Mouse (Mus musculus) MEL (cell line): ENCODE data around the gene Cyp2c23. TPM values are rescaled to one million over a fixed set of nuclear protein-coding genes. Genes with fewer than 3 reads are reported as not detected.

ENCODE experiments used
- DNase-seq: peaks from one replicate; pipeline ENCODE4 v3.0.0; 2011; ENCODE audit warnings: low read depth, low spot score
- H3K27ac ChIP-seq: 2 replicates; pipeline ENCODE4 v1.5.1; 2012; ENCODE audit warnings: low read depth, mild to moderate bottlenecking, control low read depth, low read length, moderate library complexity; ENCODE audit not compliant: control insufficient read depth
- H3K27me3 ChIP-seq, 2 experiments: fragments of 150-350 bp in 1 of 2; sonication (generic) in 1 of 2; 2 replicates each; pipeline ENCODE4 v1.6.1; 2012; ENCODE audit warnings: low read length in 2 of 2, mild to moderate bottlenecking in 2 of 2, improper control_type of control experiment in 1 of 2, moderate library complexity in 1 of 2; ENCODE audit not compliant: insufficient read depth in 2 of 2, control insufficient read depth in 1 of 2
- H3K36me3 ChIP-seq, 2 experiments: 2 replicates each; pipeline ENCODE4 v1.6.1; 2012 to 2014; ENCODE audit warnings: low read length in 2 of 2, improper control_type of control experiment in 1 of 2, inconsistent platforms in 1 of 2, mild to moderate bottlenecking in 1 of 2; ENCODE audit not compliant: insufficient read depth in 2 of 2, control insufficient read depth in 1 of 2
- H3K4me1 ChIP-seq, 2 experiments: fragments of 150-350 bp in 1 of 2; sonication (generic) in 1 of 2; 2 replicates each; pipeline ENCODE4 v1.6.1; 2012; ENCODE audit warnings: low read length in 2 of 2, improper control_type of control experiment in 1 of 2, mild to moderate bottlenecking in 1 of 2; ENCODE audit not compliant: insufficient read depth in 2 of 2, control insufficient read depth in 1 of 2
- H3K4me3 ChIP-seq, 2 experiments: fragments of 150-350 bp in 1 of 2; sonication (generic) in 1 of 2; 2 replicates each; pipeline ENCODE4 v1.5.1; 2012; ENCODE audit warnings: low read depth in 2 of 2, low read length in 2 of 2, mild to moderate bottlenecking in 2 of 2, moderate library complexity in 2 of 2, control low read depth in 1 of 2, improper control_type of control experiment in 1 of 2; ENCODE audit not compliant: control insufficient read depth in 1 of 2, insufficient read depth in 1 of 2
- H3K79me2 ChIP-seq: 2 replicates; pipeline ENCODE4 v1.6.1; 2012; ENCODE audit warnings: mild to moderate bottlenecking, low read length, moderate library complexity; ENCODE audit not compliant: control insufficient read depth, poor library complexity, insufficient read depth
- H3K9ac ChIP-seq: 2 replicates; pipeline ENCODE4 v1.6.1; 2012; ENCODE audit warnings: low read depth, mild to moderate bottlenecking, control low read depth, low read length, moderate library complexity; ENCODE audit not compliant: control insufficient read depth, poor library complexity, severe bottlenecking
- H3K9me3 ChIP-seq: fragments of 150-350 bp; sonication (generic); replicated peaks from 2 replicates; pipeline ENCODE4 v1.6.1; 2012; ENCODE audit warnings: mild to moderate bottlenecking, low read length, improper control_type of control experiment, moderate library complexity; ENCODE audit not compliant: insufficient read depth
- BHLHE40 ChIP-seq: IDR thresholded peaks from 2 replicates; pipeline ENCODE4 v1.6.1; 2012; ENCODE audit warnings: low read depth, mild to moderate bottlenecking, inconsistent platforms, low read length, improper control_type of control experiment, borderline replicate concordance
- CHD2 ChIP-seq: IDR thresholded peaks from 2 replicates; pipeline ENCODE4 v1.6.1; 2011; ENCODE audit warnings: low read length, improper control_type of control experiment
- CTCF ChIP-seq, 3 experiments: IDR thresholded peaks in 2 of 3; conservative IDR thresholded peaks in 1 of 3; 2 replicates each; pipeline ENCODE4 v1.5.1; 2011 to 2012; ENCODE audit warnings: low read length in 3 of 3, low read depth in 2 of 3, mild to moderate bottlenecking in 2 of 3, improper control_type of control experiment in 1 of 3, inconsistent platforms in 1 of 3, mixed read lengths in 1 of 3, moderate library complexity in 1 of 3; ENCODE audit not compliant: control insufficient read depth in 1 of 3, insufficient read depth in 1 of 3, poor library complexity in 1 of 3, severe bottlenecking in 1 of 3
- E2F4 ChIP-seq: IDR thresholded peaks from 2 replicates; pipeline ENCODE4 v1.6.1; 2011; ENCODE audit warnings: low read depth, low read length, improper control_type of control experiment, borderline replicate concordance
- EP300 ChIP-seq, 2 experiments: IDR thresholded peaks; 2 replicates each; pipeline ENCODE4 v1.6.1; 2011; ENCODE audit warnings: improper control_type of control experiment in 2 of 2, low read length in 2 of 2, low read depth in 1 of 2, mild to moderate bottlenecking in 1 of 2
- ETS1 ChIP-seq: IDR thresholded peaks from 2 replicates; pipeline ENCODE4 v1.6.1; 2012; ENCODE audit warnings: low read depth, mild to moderate bottlenecking, inconsistent platforms, low read length, improper control_type of control experiment, moderate library complexity
- GABPA ChIP-seq: IDR thresholded peaks from 2 replicates; pipeline ENCODE4 v1.6.1; 2012; ENCODE audit warnings: low read depth, mild to moderate bottlenecking, inconsistent platforms, low read length, improper control_type of control experiment, moderate library complexity
- GATA1 ChIP-seq: IDR thresholded peaks from 2 replicates; pipeline ENCODE4 v1.6.1; 2011; ENCODE audit warnings: low read depth, low read length, improper control_type of control experiment
- MAFK ChIP-seq: IDR thresholded peaks from 2 replicates; pipeline ENCODE4 v1.6.1; 2011; ENCODE audit warnings: low read depth, mild to moderate bottlenecking, low read length, improper control_type of control experiment, borderline replicate concordance
- MAX ChIP-seq: IDR thresholded peaks from 2 replicates; pipeline ENCODE4 v1.6.1; 2011; ENCODE audit warnings: low read length, improper control_type of control experiment
- MAZ ChIP-seq: IDR thresholded peaks from 2 replicates; pipeline ENCODE4 v1.6.1; 2012; ENCODE audit warnings: low read depth, mild to moderate bottlenecking, inconsistent platforms, low read length, improper control_type of control experiment
- MEF2A ChIP-seq: IDR thresholded peaks from 2 replicates; pipeline ENCODE4 v1.6.1; 2014; ENCODE audit warnings: low read depth, mild to moderate bottlenecking, inconsistent platforms, low read length, improper control_type of control experiment; ENCODE audit not compliant: poor library complexity, insufficient replicate concordance, severe bottlenecking; ENCODE audit errors: extremely low read depth
- NELFE ChIP-seq: IDR thresholded peaks from 2 replicates; pipeline ENCODE4 v1.6.1; 2011; ENCODE audit warnings: low read depth, low read length, improper control_type of control experiment
- NRF1 ChIP-seq: IDR thresholded peaks from 2 replicates; pipeline ENCODE4 v1.6.1; 2014; ENCODE audit warnings: low read depth, mild to moderate bottlenecking, inconsistent platforms, low read length, improper control_type of control experiment, moderate library complexity; ENCODE audit not compliant: poor library complexity, insufficient read depth, severe bottlenecking
- POLR2A ChIP-seq, 2 experiments: IDR thresholded peaks; 2 replicates each; pipeline ENCODE4 v1.6.1; 2011 to 2012; ENCODE audit warnings: low read length in 2 of 2, mild to moderate bottlenecking in 2 of 2, control low read depth in 1 of 2, improper control_type of control experiment in 1 of 2, low read depth in 1 of 2, moderate library complexity in 1 of 2; ENCODE audit not compliant: control insufficient read depth in 1 of 2, insufficient read depth in 1 of 2, poor library complexity in 1 of 2
- POLR2AphosphoS5 ChIP-seq: IDR thresholded peaks from 2 replicates; pipeline ENCODE4 v1.6.1; 2012; ENCODE audit warnings: low read depth, borderline replicate concordance, mild to moderate bottlenecking, inconsistent platforms, low read length, moderate library complexity, mixed read lengths
- RCOR1 ChIP-seq: IDR thresholded peaks from 2 replicates; pipeline ENCODE4 v1.6.1; 2012; ENCODE audit warnings: low read depth, mild to moderate bottlenecking, inconsistent platforms, low read length, improper control_type of control experiment
- SMC3 ChIP-seq: IDR thresholded peaks from 2 replicates; pipeline ENCODE4 v1.6.1; 2011; ENCODE audit warnings: low read depth, low read length, improper control_type of control experiment
- TBP ChIP-seq: IDR thresholded peaks from 2 replicates; pipeline ENCODE4 v1.8.0; 2011; ENCODE audit warnings: low read depth, low read length, improper control_type of control experiment
- TCF12 ChIP-seq: IDR thresholded peaks from 2 replicates; pipeline ENCODE4 v1.6.1; 2014; ENCODE audit warnings: low read depth, mild to moderate bottlenecking, inconsistent platforms, low read length, improper control_type of control experiment, moderate library complexity
- USF1 ChIP-seq: IDR thresholded peaks from 2 replicates; pipeline ENCODE4 v1.6.1; 2014; ENCODE audit warnings: low read depth, mild to moderate bottlenecking, inconsistent platforms, low read length, improper control_type of control experiment, moderate library complexity
- USF2 ChIP-seq, 2 experiments: IDR thresholded peaks; 2 replicates each; pipeline ENCODE4 v1.6.1; 2011 to 2012; ENCODE audit warnings: improper control_type of control experiment in 2 of 2, low read length in 2 of 2, borderline replicate concordance in 1 of 2, inconsistent platforms in 1 of 2, low read depth in 1 of 2, mild to moderate bottlenecking in 1 of 2; ENCODE audit not compliant: insufficient read depth in 1 of 2
- ZC3H11A ChIP-seq: IDR thresholded peaks from 2 replicates; pipeline ENCODE4 v1.6.1; 2012; ENCODE audit warnings: low read depth, mild to moderate bottlenecking, inconsistent platforms, low read length, improper control_type of control experiment
- ZNF384 ChIP-seq: IDR thresholded peaks from 2 replicates; pipeline ENCODE4 v1.6.1; 2012; ENCODE audit warnings: low read depth, mild to moderate bottlenecking, inconsistent platforms, low read length, improper control_type of control experiment
- polyA plus RNA-seq, 2 experiments: library from polyadenylated mRNA; stranded (reverse) in 1 of 2; unstranded in 1 of 2; fragments of >175 nt in 1 of 2; fragments of >200 nt in 1 of 2; gene quantifications; 2 replicates each; pipeline versions ENCODE4 v1.2.1 to v1.2.4; 2012; ENCODE audit warnings: low replicate concordance in 2 of 2, low read depth in 1 of 2; ENCODE audit not compliant: insufficient read length in 2 of 2, insufficient read depth in 1 of 2, missing spikeins in 1 of 2
- total RNA-seq: library from RNA; depleted of rRNA; stranded (reverse); fragments of 300-350 nt; gene quantifications from 2 replicates; pipeline ENCODE4 v1.2.3, GENCODE M21; 2012

Gene Cyp2c23
- total and polyA plus RNA-seq, 3 experiments = not detected

DNA sequence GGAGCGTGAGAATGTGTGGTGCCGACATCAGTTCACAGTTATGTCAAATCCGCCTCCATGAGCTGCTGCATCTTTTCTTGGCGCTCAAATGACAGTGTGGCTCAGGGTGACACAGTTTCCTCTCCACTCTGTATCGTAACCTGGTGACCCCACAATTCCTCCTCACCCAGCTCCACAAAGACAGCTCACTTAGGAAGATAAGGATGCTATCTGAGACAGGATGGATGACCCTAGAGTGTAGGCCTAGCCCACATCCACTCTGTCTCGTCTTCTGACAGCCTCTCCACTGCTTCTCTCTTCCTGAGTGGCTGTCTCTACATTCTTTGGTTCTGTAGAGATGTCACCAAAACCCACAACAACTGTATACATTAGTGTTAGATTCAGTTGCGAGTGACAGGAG lies 33.6 kb downstream of the Cyp2c23 start:
- Histone ChIP-seq H3K4me1 (no peaks in the 10 kb centered on the region), H3K9me3 (no peaks in the 10 kb centered on the region), H3K79me2 (no peaks in the 10 kb centered on the region), H3K27me3 (peaks cover 8 to 13% of the 10 kb centered on the region in 2 experiments), H3K4me3 (no peak overlapping the region), H3K36me3 (no peaks in the 10 kb centered on the region), H3K27ac (no peak overlapping the region), H3K9ac (no peak overlapping the region)
- no peak for DNase-seq
- TF ChIP-seq USF2 (IDR thresholded peaks at IDR 0.05; ENCODE audit: borderline replicate concordance in 1 of 2, insufficient read depth in 1 of 2, low read depth in 1 of 2, low read length in 2 of 2) (no peak), BHLHE40 (no peak), NELFE (no peak), GATA1 (no peak), TCF12 (no peak), MAX (no peak), TBP (no peak), USF1 (no peak), ZNF384 (no peak), MEF2A (no peak), POLR2AphosphoS5 (no peak), MAZ (no peak), EP300 (IDR thresholded peaks at IDR 0.05; ENCODE audit: low read depth in 1 of 2, low read length in 2 of 2) (no peak), ETS1 (no peak), ZC3H11A (no peak), POLR2A (IDR thresholded peaks at IDR 0.05; ENCODE audit: control insufficient read depth in 1 of 2, insufficient read depth in 1 of 2, low read depth in 1 of 2, low read length in 2 of 2, poor library complexity in 1 of 2) (no peak), SMC3 (no peak), MAFK (no peak), GABPA (no peak), RCOR1 (no peak)

DNA sequence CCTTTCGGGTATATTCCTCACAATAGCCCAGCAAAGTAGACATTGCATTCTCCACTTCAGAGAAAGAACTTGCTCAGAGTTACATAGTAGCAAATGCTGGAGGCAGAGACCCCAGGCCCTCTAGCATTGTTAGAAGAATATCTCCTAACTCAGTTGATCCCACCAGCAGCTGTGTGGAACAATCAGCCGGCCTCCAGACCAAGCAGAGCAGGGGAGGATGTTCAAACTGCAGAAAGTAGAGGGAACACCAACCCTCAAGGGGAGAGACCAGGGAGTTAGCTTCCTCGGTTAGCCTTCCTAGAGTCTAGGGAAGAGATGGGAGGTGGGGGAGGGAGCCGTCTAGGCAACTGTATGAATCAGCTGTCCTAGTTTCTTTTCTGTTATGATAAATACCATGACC lies 36.5 kb downstream of the Cyp2c23 start:
- H3K27ac ChIP-seq = no peak overlapping the region
- no peak overlapping the region for H3K4me3 ChIP-seq
- peaks cover 2 to 3% of the 10 kb centered on the region in 2 experiments; a peak in 2 of 4 replicates for H3K27me3 ChIP-seq
- H3K4me1 ChIP-seq = no peaks in the 10 kb centered on the region
- no peak for TF ChIP-seq POLR2A (IDR thresholded peaks at IDR 0.05; ENCODE audit: control insufficient read depth in 1 of 2, insufficient read depth in 1 of 2, low read depth in 1 of 2, low read length in 2 of 2, poor library complexity in 1 of 2)
- no peak for TF ChIP-seq CTCF (IDR thresholded peaks at IDR 0.05 in 2 of 3, conservative IDR thresholded peaks at IDR 0.05 in 1 of 3; ENCODE audit: control insufficient read depth in 1 of 3, insufficient read depth in 1 of 3, low read depth in 2 of 3, low read length in 3 of 3, poor library complexity in 1 of 3, severe bottlenecking in 1 of 3)
- no peak for TF ChIP-seq NRF1
- TF ChIP-seq ETS1 = no peak
- no peak for TF ChIP-seq USF2 (IDR thresholded peaks at IDR 0.05; ENCODE audit: borderline replicate concordance in 1 of 2, insufficient read depth in 1 of 2, low read depth in 1 of 2, low read length in 2 of 2)
- TF ChIP-seq E2F4 = no peak
- TF ChIP-seq MAZ = no peak
- TF ChIP-seq POLR2AphosphoS5 = no peak
- no peak for TF ChIP-seq MAX
- TF ChIP-seq CHD2 = no peak
- no peak for TF ChIP-seq RCOR1
- no peak for DNase-seq
- no peak overlapping the region for H3K9ac ChIP-seq
- H3K79me2 ChIP-seq = no peaks in the 10 kb centered on the region
- H3K9me3 ChIP-seq = no peaks in the 10 kb centered on the region
- H3K36me3 ChIP-seq = no peaks in the 10 kb centered on the region
